Mouse (Mus musculus) megakaryocyte, embryonic 14.5 days (primary cell): ENCODE data around the gene Col23a1.
A peak's percentile ranks its signal among the peaks of the same experiment; 100 is the strongest.

ENCODE experiments used
- FLI1 ChIP-seq: IDR thresholded peaks from 2 replicates; pipeline ENCODE4 v1.6.1; 2012; ENCODE audit warnings: low read length, inconsistent platforms, mixed read lengths
- GATA1 ChIP-seq: IDR thresholded peaks from 3 replicates; pipeline ENCODE4 v1.6.1; 2012; ENCODE audit warnings: mixed read lengths, low read length, inconsistent platforms, borderline replicate concordance

DNA sequence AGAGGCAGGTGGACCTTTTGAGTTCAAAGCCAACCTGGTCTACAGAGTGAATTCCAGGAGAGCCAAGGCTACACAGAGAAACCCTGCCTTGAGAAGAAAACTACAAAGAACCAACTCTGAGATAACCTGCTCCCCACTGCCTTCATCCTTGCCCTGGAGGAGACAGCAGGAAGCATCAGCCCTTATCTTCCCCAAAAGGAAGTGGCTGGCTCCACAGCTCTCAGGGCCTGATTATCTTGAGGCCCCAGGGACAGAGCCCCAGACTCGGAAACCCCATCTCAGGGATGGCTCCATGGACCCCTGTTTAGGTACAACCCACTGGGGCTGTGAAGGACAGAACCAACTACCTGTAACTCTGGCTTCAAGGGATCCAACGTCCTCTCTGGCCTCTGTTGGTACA is 254.7 kb downstream of the Col23a1 start:
- TF ChIP-seq GATA1 (peak; percentile 41; the same call in 1 of the 3 replicates), FLI1 (no peak)
